Mouse (Mus musculus): ENCODE measurements at regions not wholly inside any gene's neighbourhood (a gene's known extent, or its start where the extent isn't known, plus 50 kb on each side); places are given as distances from the start of the nearest gene placed in this dataset.

DNA sequence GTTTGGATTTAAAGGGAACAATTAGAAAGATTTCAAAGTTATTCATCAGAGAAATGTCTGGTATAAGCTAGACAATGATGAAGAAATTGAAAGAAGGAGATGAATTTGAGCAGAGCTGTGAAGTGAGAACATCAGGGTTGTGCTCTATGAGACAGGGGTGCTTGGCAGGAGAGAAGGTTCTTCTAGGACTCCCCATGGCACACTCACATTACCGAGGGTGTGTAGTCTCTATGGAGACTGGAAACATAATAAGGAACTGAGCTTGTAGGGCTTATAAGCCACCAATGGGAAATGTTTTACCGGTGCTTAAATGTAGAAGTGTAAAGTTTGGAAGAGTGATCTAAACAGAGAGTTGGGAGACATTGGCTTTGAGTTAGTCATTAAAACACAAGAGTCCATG lies 889.9 kb downstream of the Stim2 start:
- H3K27me3 ChIP-seq (ENCODE audit: control insufficient read depth, insufficient read depth, low read length), result no peaks in the 10 kb centered on the region
- no peaks in the 10 kb centered on the region for H3K4me1 ChIP-seq (replicated peaks; ENCODE audit: control insufficient read depth, insufficient read depth, low read length)
- no peak for DNase-seq (ENCODE audit: low spot score)
- no peak overlapping the region for H3K4me2 ChIP-seq (replicated peaks; ENCODE audit: low read depth, low read length)
- 87% methylated on average over 2 of the region's 2 CpGs for WGBS
- no peaks in the 10 kb centered on the region for H3K9me3 ChIP-seq (ENCODE audit: control insufficient read depth, low read length)
- H3K4me3 ChIP-seq (ENCODE audit: low read depth, low read length), result no peak overlapping the region
- ATAC-seq (ENCODE audit: low FRiP score), result no peak
- H3K9ac ChIP-seq (ENCODE audit: low read depth, low read length), result no peak overlapping the region
- no peak overlapping the region for H3K27ac ChIP-seq (ENCODE audit: low read depth, low read length)
- no peaks in the 10 kb centered on the region for H3K36me3 ChIP-seq (ENCODE audit: control insufficient read depth, insufficient read depth, low read length)

GRCm38 (mm10) chr5:54894496-54895250 lies 896.4 kb downstream of the Stim2 start:
- H3K4me2 ChIP-seq (replicated peaks; ENCODE audit: low read depth, low read length), result no peak overlapping the region
- H3K9ac ChIP-seq (ENCODE audit: low read depth, low read length), result no peak overlapping the region
- 80% methylated on average over 10 of the region's 10 CpGs for WGBS
- no peak overlapping the region for H3K4me3 ChIP-seq (ENCODE audit: low read depth, low read length)
- H3K9me3 ChIP-seq (ENCODE audit: control insufficient read depth, low read length), result no peaks in the 10 kb centered on the region
- no peaks in the 10 kb centered on the region for H3K4me1 ChIP-seq (replicated peaks; ENCODE audit: control insufficient read depth, insufficient read depth, low read length)
- H3K36me3 ChIP-seq (ENCODE audit: control insufficient read depth, insufficient read depth, low read length), result no peaks in the 10 kb centered on the region
- no peak for DNase-seq (ENCODE audit: low spot score)
- H3K27ac ChIP-seq (ENCODE audit: low read depth, low read length), result no peak overlapping the region
- H3K27me3 ChIP-seq (ENCODE audit: control insufficient read depth, insufficient read depth, low read length), result no peaks in the 10 kb centered on the region
- ATAC-seq (ENCODE audit: low FRiP score), result 0 out of 2 replicates have a peak, but pooled peaks have one; percentile 36

Measured in hindbrain, embryonic 11.5 days (tissue).